Mouse (Mus musculus) layer of hippocampus, postnatal 36 days (tissue): ENCODE results near the gene G530012D18Rik. TPM values are rescaled to one million over a fixed set of nuclear protein-coding genes. Genes with fewer than 3 reads are reported as not detected.
"Not testable (repeated sequence)": the region's sequence is repeated elsewhere in the genome, so short reads cannot be mapped to it uniquely, and the experiment has no call there.

ENCODE experiments used
- DNase-seq, 2 experiments: peaks; one replicate each; pipeline ENCODE4 v3.0.0; 2022
- total RNA-seq, 2 experiments: library from RNA; stranded (reverse); gene quantifications; 2 replicates each; pipeline ENCODE4 v1.2.3; 2021

Gene G530012D18Rik
- not detected for total RNA-seq

DNA sequence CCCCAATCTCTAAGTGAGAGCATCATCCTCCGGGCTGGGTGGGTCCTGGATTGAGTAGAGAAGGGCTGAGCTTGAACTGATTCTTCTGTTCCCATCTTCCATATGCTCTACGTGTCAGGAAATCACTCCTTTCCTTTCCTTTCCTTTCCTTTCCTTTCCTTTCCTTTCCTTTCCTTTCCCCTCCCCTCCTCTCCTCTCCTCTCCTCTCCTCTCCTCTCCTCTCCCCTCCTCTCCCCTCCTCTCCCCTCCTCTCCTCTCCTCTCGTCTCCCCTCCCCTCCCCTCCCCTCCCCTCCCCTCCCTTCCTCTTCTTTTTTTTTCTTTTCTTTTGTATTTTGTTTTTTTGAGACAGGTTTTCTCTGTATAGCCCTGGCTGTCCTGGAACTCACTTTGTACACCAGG, at the start of gene G530012D18Rik:
TSS of gene G530012D18Rik (plus strand) at position 301 of the 400 bp plus-strand sequence.
- not testable (repeated sequence) for DNase-seq

DNA sequence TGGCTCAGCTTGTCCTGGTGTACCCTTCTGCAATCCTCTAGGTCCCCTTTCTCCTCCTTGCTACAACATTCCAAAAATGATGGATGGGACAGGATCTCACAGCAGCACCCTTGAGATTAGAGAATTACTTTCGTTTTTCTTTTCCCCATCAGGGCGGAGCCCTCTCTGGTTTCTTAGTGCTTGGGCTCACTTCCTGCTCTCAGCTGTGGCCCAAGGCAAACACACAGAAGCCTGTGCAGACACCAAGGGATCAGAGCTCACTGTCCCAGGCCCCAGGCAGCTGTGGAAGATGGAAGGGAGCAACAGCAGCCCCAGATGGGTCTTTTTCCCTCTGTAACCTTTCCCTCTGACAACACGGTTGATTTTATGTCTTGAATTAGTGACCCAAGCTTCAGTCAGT, 49.1 kb upstream of the G530012D18Rik start:
- DNase-seq = not testable (repeated sequence)

DNA sequence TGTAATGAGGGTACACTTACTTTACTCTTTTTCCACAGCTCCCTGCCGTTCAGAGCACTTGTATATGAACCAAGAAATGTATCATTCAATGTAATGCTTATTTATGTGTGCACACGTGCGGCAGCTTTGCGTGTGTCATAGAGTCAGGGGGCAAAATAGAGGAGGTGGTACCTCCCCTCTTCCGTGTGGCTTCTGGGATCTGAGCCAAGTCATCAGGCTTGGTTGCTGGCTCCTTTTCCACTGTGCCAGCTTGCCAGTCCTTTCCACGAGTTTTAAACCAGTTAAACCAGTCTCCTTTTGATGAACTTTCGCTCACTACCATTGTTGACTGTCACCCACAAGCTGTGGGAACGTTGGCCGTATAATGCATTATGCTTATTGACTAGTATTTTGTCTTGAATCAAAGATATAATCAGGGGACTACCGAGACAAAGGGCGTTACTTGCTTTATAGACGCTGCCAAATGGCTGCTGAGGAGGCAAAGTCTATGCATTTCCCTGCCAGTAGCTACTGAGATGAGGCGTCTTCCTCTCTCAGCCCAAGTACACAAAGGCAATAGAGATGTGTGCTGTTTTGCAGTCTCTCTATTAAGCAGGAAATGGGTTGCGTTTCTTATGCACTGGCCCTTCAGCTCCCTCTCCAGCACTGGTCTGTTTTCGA, 46.9 kb upstream of the G530012D18Rik start:
- peak in 1 of 2 experiments; percentile 7 for DNase-seq

DNA sequence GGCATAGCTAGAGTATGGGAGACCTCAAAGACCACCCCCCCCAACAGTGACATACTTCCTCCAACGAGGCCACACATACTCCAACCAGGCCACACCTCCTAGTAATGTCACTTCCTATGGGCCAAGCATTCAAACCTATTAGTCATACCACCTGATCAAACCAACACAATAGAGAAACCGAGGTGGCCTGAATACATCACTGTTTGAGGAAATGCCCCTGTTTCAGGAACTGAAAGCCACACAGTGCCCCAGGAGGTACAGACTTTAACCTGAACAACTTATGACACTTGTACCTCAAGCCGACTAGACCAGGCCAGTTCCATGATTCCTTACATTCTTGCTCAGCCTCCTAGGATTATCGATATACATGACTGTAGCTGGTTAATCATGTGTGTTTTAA, 31.7 kb upstream of the G530012D18Rik start:
- not testable (repeated sequence) for DNase-seq

DNA sequence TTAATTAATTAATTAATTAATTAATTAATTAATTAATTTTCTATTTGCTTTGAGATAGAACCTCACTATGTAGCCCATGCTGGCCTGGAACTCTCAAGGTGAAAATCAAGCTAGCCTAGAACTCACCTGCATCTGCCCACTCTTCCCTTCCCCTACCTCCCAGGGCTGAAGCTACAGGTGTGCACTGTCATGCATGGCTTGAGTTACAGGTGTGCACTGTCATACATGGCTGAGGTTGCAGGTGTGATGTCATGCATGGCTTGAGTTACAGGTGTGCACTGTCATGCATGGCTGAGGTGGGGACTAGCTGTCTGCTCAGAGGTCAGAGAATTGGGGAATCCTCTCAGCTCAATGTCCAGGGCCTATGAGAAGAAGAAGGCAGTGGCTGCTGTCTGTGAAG, 29.0 kb upstream of the G530012D18Rik start:
- DNase-seq = not testable (repeated sequence)

DNA sequence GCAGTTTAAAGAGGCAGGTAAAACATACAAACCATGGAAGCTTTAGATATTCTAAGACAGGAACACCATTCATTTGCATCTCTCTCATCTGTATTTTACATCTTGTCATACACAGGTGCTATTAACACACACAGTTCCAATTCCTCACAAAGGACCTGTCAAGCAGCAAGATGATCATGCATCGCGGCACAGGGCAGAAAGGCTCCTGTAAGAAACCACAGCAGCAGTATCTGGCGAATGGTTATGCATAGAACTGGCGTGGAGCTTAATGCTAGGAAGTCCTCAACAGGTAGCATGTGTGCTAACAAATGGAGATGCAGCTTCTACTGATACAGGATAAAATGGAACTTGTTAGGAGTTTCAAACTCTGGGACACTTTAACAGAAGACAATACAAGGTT, 20.2 kb upstream of the G530012D18Rik start:
- DNase-seq = not testable (repeated sequence)

DNA sequence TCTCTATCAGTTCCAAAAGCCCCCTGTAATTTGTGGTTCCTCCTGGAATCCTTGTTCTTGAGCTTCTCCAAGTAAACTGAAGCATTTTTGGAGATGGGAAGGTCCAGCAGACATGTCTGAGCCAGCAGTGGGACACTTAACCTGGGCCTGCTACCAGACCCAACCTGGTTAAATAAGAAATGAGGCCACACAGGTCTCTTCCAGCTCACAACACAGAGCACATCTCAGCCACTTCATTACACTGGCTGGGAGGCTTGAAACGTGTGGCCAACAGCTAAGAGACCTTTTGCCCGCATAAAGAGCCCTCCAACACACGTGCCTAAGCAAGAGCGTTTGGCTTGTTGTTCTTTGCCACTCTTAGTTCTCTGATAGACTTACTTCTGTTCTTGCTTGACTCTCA, 1.9 kb upstream of the G530012D18Rik start:
- not testable (repeated sequence) for DNase-seq

DNA sequence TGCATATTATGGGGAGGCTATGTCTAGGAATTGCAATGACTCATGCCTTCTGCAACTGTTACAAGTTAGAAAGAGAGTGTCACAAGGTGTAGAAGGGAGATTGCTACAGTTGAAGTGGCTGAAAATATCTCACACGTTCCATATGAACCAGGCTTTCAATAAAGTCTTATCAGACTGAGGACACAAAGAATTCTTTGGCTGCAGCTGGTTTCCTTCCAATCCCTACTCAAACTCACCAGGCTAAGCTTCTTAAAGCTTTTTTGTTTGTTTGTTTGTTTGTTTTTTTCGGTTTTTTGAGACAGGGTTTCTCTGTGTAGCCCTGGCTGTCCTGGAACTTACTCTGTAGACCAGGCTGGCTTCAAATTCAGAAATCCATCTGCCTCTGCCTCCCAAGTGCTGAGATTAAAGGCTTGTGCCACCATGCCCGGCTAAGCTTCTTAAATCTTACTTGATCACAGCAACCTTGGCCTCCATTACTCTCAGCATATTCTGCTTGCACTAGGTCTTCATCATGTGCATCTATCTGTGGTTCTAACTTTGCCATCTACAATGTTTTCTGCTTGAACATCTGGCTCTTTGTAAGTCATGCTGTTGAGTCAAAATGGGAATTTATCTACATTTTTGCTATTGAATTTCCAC, 3.0 kb downstream of the G530012D18Rik start:
- not testable (repeated sequence) for DNase-seq

DNA sequence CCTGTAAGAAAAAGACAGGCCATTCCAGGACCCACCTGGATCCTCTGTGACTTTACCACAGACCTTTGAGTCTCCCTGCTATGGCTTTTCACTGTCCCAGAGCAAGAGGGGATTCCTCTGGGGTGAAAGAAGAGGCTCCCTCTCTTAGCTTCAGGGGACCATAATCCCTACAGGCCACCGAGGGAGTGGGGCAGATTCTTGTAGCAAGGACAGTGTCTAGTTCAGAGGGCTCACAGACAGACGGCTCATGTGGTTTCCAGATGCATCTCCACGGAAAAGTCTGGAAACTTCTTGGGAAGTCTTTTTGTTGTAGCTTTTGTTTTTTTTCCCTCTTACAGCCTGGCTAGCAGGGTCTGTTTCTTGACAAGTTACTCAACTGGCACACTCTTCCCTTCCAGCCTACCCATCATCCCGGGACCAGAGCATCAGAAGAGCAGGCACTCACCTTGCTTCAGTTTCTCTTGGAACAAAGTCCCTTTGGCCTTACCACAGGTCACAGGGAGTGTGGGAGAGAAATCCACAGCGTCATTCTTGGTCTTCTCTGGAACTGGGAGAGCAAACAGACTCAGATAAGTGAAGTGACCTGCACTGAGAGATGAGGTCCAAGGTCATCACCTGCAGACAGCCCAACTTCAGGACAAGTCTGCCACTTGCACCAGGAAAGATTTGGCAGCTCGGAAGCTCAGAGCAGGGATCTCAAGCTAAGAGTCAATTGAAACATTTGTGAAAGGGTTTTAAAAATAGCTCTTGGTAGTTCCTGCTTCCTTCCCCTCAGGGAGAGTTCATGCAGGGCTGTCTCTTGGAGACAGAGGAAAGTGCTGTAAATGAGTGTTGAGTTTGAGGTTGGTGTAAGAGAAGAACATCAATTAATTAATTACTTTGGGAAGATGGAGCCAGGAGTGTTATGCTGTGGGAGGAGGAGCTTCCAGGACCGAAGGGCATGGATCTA, 4.0 kb downstream of the G530012D18Rik start:
- DNase-seq = not testable (repeated sequence)

DNA sequence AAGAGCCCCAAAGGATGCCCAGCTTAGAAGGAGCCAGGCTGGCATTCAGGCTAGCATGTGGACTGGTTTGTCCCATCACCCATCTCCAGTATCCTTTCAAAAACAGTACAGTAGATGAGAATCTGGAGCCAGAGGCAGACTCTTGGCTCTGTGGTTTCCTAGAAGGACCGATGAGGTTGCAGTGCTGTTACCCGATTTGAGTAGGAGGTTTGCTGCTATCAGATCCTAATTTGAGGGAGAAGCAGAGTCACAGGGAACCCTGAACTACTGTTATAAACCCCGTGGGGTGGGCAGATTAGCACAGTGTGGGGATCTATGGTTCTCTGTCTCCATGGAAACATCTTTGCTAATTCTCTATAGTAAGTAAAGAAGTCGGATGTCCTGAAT, 4.7 kb downstream of the G530012D18Rik start:
- DNase-seq = not testable (repeated sequence)

DNA sequence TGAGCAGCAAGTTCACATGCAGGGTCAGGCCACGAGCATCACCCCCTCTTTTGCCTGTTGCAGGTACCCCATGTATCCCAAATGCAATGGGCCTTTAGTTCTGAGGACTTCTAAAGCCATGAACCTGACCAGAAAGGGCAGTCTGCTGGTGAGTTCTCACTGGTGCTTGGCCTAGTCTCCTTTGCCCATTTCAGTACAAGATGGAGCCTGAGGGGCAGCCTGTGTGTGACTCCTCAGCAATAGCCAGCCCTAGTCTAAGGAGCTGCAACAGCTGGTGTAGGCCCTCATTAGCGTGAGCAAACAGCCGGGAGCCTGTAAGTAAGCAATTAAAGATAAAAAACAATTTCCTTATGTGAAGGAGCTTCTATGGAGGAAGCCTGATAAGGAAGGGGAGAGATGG, 5.1 kb downstream of the G530012D18Rik start:
- not testable (repeated sequence) for DNase-seq

DNA sequence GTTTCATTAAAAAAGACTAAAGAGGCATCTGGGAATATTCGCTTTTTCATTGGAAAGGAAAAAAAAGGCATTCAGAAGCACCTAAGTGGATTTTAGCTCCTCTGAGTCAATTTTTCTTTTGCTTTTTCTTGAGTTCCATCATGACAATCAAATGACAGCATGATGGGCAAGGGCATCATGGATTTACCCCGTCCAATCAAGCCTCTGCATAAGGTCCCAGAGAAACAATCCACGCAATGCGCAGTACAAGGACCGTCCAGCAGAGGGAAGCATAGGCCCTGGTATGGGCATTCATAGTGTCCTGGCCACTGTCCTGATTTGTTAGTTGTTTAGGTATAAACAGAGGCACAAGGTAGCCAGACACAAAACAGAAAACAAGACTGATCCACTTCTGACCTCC, 6.0 kb downstream of the G530012D18Rik start:
- not testable (repeated sequence) for DNase-seq

DNA sequence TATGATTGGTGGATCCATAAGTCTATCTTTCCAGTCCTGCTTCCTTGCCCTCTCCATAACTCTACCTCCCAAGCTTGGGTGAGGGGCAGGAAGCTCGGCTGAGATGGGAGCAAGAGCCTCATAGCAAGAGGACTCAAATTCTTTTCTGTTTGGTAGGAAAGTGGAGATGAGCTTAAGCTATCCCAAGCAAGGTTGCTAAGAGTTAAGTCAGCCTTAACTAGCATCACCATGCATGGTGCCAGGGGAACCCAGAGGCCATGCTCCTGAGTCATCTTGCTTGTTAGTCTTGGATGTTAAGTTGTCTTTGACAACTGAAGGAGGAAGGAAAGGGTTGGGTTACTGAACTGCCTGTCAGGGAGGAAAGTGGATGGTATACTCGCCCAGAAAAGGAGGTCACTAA, 13.2 kb downstream of the G530012D18Rik start:
- DNase-seq = not testable (repeated sequence)

DNA sequence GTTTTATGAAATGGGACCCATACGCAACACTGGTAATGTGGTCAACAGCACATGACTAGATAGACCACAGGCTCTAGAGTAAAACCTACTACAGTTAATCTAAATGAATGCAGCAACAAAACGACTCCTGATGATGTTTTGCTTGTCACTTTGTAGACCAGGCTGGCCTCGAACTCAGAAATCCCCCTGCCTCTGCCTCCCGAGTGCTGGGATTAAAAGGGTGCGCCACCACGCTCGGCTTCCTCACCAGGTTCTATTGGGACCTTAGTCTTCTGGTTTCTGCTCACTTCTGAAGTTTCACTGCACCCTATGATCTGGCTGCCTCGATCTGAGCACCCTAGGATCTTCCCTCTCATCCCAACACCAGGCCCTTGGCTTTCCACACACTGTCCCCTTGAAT, 17.1 kb downstream of the G530012D18Rik start:
- DNase-seq = not testable (repeated sequence)

DNA sequence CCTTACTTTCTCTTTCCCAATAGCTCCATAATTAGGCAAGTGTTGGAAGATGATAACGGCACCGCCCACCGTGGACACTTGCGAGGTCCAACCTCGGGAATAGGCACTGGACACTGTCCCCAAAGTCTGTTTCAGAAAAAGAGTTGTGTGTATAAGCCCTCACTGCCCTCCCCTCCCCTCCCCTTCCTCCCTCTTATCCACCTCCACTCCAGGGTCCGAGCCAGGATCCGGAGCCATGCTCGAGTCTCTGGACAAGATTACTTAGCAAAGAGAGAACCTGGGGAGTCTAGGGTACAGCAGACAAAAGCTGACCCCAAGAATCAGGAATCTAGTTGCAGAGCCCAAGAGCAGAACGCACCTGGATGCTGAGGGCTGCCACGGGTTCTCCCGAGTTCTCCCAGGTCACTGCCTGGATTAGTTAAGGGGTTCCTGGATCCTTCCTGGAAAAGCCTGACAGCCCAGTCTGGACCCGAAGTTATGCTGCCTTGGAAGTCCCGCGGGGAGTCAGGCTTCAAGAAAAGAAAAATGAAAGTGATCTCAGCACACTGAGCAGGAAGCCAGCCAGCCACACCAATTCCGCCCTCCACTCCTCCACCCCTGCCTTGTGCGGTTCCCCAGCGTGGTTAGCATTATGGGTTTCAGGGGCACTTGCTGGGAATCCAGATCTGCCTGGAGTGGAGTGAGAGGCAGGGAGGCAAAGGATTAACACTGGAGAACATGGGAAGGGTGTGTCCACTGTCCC, 23.0 kb downstream of the G530012D18Rik start, which contains the start of gene Sp110:
TSS of gene Sp110 (minus strand) at position 547 of the 742 bp plus-strand sequence.
- not testable (repeated sequence) for DNase-seq

DNA sequence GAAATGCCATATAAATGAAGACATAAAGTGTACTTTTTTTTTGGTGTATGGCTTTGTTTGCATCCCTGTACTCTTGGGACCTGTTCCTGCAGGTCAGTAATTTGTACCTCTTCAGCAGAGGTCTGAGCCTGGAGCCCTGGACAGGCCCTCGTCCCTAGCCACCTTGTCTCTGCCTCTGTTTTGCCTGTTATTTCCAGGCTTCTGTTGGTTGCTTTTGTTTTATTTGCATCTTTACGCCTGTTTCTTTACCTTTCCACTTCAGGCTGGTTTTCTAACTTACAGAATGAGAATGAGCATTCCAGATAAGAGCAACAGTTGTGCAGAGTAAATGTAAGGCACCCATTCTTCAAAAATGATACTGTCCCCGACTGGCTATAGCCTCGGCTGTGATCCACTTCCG, 24.6 kb downstream of the G530012D18Rik start, which contains the start of gene Sp140:
TSS of gene Sp140 (plus strand) at position 301 of the 400 bp plus-strand sequence.
- not testable (repeated sequence) for DNase-seq

DNA sequence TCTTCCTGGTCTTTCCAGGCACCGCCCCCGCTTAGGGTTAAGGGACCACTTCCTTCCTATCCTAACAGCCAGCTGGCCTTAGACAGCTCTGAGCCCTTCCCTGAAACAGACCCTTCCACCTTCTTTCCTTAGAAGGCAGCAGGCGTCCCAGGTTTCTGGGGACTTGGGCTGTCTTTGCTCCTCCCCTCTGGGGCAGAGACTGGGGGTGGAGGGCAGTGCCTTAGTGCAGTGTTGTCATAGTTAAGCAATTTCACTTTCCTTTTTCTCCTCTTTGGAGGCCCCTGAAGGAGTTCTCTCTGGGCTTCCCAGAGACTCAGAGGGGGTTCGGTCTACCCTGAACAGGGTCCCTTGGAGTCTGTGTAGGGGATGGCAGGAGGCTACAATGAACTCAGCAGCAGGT, 25.3 kb downstream of the G530012D18Rik start:
- not testable (repeated sequence) for DNase-seq

DNA sequence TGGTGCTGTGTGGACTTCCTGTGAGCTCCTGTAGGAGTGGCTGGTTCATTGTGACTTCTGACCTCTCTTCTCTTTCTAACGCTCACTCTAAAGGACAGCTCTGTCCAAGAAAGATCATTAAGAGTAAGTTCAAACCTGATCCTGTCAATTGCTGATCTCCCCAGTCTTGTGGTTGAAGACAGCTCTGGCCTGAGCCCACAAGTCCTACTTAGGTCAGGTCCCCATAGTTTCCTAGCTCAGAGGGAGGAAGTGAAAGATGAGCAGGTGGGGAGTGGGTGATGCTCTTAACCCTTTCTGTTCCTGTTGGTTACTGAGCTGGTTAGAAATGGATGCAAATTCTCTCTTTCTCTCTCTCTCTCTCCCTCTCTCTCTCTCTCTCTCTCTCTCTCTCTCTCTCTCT, 28.9 kb downstream of the G530012D18Rik start:
- not testable (repeated sequence) for DNase-seq

DNA sequence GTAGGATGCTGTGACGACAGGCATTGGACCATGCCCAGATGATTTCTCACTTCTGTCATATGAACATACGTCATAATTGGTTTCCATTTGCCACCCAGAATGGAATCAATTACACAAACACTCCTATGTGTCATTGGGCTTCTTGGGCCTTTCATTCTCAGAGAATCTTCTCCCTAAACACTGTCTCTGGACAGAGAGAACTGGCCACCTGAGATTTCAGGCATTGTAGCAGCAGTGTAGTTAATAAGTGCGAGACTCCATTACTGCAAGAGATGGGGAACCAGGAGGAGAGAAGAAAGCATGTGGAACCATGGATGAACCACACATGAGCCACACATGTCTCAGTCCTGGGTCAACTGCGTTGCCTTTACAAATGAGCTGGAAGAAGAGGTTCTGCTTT, 32.9 kb downstream of the G530012D18Rik start:
- DNase-seq = not testable (repeated sequence)

DNA sequence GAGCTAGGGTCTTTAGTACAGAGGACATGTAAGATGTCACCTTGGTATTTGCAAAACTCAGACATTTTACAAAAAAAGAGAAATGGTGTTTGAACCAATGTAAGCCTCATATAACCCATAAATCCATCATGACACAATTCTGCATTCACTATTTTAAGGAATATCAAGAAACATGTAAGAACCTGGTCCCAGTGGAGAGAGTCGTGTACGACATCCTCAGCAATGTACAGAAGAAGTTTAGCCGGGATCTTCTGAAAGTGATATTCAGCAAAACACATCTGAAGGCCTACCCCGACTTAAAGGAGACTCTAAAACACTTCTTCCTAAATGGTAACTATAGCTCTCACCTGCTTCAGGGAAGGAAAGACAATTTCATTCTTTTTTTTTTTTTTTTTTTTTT, 35.1 kb downstream of the G530012D18Rik start:
- not testable (repeated sequence) for DNase-seq

DNA sequence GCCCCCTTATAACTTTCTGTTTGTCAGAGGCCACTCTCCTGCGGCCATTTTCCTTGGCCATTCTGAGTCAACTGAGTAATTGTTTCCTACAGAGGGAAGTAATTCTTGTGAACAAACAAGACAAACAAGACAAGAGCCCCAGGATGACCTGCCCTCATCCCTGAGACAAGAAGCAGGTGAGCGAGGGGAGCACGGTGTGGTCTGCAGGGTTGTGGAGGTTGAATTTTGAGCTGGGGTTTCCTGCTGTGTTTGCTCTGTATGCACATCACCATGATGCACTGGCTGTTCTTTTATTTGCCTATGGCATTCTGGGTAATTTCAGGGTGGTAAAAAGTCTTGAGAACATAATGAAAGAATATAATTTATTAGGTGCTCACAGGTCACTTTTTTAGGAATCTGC, 39.6 kb downstream of the G530012D18Rik start:
- DNase-seq = not testable (repeated sequence)

DNA sequence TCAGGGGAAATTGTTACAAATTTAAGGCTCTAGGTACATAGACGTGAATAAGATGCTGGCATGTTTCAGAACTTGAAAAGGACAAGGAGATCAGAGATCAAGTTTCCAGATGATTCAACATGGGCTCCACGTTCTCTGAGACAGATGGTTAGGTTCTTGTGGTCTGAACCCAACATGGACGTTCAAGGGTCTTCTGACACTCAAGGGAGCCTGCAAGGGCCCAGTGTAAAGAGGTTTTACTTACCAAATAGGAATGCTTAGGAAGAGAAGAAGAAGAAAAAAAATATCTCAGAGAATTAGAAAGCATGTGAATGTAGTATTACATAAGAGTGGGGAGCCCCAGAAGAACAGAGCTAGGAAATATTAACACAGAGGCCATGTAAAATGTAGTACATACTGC, 40.3 kb downstream of the G530012D18Rik start:
- not testable (repeated sequence) for DNase-seq
